Mouse (Mus musculus) limb, embryonic 14.5 days (tissue): ENCODE results near the gene Abhd11. TPM values are rescaled to one million over a fixed set of nuclear protein-coding genes. Genes with fewer than 3 reads are reported as not detected.

Source experiments
- ATAC-seq: fragments of 200-750 bp; cut with Nextera tagmentation; 2 replicates; pipeline ENCODE4 v1.8.0; 2017; ENCODE audit warnings: low read depth, moderate number of reproducible peaks, moderate TSS enrichment; ENCODE audit not compliant: low FRiP score
- DNase-seq: peaks from one replicate; pipeline ENCODE4 v3.0.0-alpha.2; 2015; ENCODE audit warnings: low spot score
- H3K27ac ChIP-seq: fragments of 300-500 bp; sonication (generic); replicated peaks from 2 replicates; pipeline ENCODE4 v1.5.1; 2014; ENCODE audit warnings: low read depth, mild to moderate bottlenecking, low read length, moderate library complexity, mixed read lengths
- H3K27me3 ChIP-seq: fragments of 300-500 bp; sonication (generic); 2 replicates; pipeline ENCODE4 v1.6.1; 2014; ENCODE audit warnings: low read length, mixed read lengths; ENCODE audit not compliant: control insufficient read depth, insufficient read depth
- H3K36me3 ChIP-seq: fragments of 300-500 bp; sonication (generic); 2 replicates; pipeline ENCODE4 v1.6.1; 2014; ENCODE audit warnings: mild to moderate bottlenecking, low read length, moderate library complexity, mixed read lengths; ENCODE audit not compliant: control insufficient read depth, insufficient read depth
- H3K4me1 ChIP-seq: fragments of 300-500 bp; sonication (generic); 2 replicates; pipeline ENCODE4 v1.6.1; 2014; ENCODE audit warnings: antibody characterized with exemption, low read length, mixed read lengths; ENCODE audit not compliant: control insufficient read depth, insufficient read depth
- H3K4me2 ChIP-seq: fragments of 300-500 bp; sonication (generic); replicated peaks from 2 replicates; pipeline ENCODE4 v1.6.1; 2014; ENCODE audit warnings: low read depth, mild to moderate bottlenecking, low read length, moderate library complexity; ENCODE audit not compliant: severe bottlenecking
- H3K4me3 ChIP-seq: fragments of 300-500 bp; sonication (generic); replicated peaks from 2 replicates; pipeline ENCODE4 v1.5.1; 2014; ENCODE audit warnings: low read length
- H3K9ac ChIP-seq: fragments of 300-500 bp; sonication (generic); 2 replicates; pipeline ENCODE4 v1.6.1; 2014; ENCODE audit warnings: mild to moderate bottlenecking, low read depth, low read length, moderate library complexity; ENCODE audit not compliant: severe bottlenecking
- H3K9me3 ChIP-seq: fragments of 300-500 bp; sonication (generic); 2 replicates; pipeline ENCODE4 v1.6.1; 2016; ENCODE audit warnings: low read length; ENCODE audit not compliant: control insufficient read depth
- POLR2A ChIP-seq: fragments of 200-500 bp; IDR thresholded peaks from 2 replicates; pipeline ENCODE4 v1.8.0; 2012; ENCODE audit warnings: inconsistent platforms, mild to moderate bottlenecking, moderate library complexity, borderline replicate concordance; ENCODE audit not compliant: insufficient read depth, insufficient read length; ENCODE audit errors: extremely low read depth
- WGBS: fragments of 180-500 bp; shearing (Covaris S2); extraction: QIAGEN DNeasy Blood & Tissue Kit; methylation state at CpG from one replicate; pipeline ENCODE4 v1.1.7; 2014; 5-methylcytosine and 5-hydroxymethylcytosine counted together
- polyA plus RNA-seq, 2 experiments: library from polyadenylated mRNA; depleted of rRNA in 1 of 2; stranded (reverse) in 1 of 2; unstranded in 1 of 2; fragments of >200 nt; fragmentation: Nextera tagmentation in 1 of 2; extraction: Ambion mirVana in 1 of 2; gene quantifications; 2 replicates each; pipeline versions ENCODE4 v1.2.1 to v1.2.3; 2012 to 2014

Gene Abhd11
- polyA plus RNA-seq, 2 experiments = 67.4 to 83.2 TPM

DNA sequence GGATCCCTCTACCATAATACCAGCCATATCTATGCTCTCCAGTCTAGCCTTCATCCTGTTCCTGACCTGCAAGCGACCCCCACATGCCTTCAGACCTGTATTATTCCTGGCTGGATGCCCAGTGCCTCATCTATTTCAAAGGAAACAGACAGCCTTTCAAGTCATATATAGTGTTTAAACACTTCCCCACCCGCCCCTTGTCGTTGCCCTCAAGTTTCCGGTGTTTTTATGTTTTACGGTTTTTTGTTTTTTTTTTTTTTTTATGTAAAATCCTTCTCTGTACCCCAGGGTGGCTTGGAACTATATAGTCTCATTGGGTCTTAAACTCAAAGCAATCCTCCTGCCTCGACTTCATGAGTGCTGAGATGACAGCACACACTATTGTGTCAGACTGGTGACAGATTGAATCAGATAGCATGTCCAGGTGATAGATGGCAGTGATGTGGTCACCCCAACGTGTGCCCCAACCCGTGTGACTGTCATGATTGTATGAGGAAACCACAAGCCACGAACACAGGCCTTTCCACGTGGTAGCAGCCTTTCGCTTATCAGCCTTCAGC lies 15.8 kb downstream of the Abhd11 start:
- no peak for DNase-seq
- H3K36me3 ChIP-seq = no peaks in the 10 kb centered on the region
- no peak for ATAC-seq
- H3K27me3 ChIP-seq = no peaks in the 10 kb centered on the region
- WGBS = 34% methylated on average over 11 of the region's 11 CpGs
- peaks cover 45% of the 10 kb centered on the region for H3K4me1 ChIP-seq
- peak overlapping the region; percentile 92 for H3K4me2 ChIP-seq
- no peak for TF ChIP-seq POLR2A
- H3K27ac ChIP-seq = no peak overlapping the region
- H3K9ac ChIP-seq = 0 out of 2 replicates have a peak overlapping the region, but pooled peaks have one; percentile 25
- peak overlapping the region; percentile 68 for H3K4me3 ChIP-seq
- H3K9me3 ChIP-seq = no peaks in the 10 kb centered on the region

DNA sequence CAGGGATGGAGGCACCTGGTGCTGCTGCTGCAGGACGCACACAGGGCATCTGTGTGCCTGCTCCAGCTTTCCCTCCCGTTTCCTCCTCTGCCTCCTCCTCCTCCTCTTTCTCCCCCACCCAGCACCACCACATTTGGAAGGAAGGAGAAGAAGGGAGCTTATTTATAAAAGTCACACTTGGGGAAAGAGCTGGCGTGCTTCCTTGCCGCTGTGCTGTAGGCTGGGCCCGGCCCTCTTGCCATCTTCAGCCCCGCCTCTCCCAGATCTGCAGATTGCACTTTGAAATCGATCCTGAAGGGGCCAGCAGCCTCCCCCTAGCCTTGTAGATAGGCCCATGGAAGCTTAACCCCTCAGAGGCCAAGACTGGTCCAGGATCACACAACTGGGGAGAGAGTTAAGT lies 16.9 kb downstream of the Abhd11 start:
- DNase-seq (peak; percentile 11), ATAC-seq (no peak)
- no peak for TF ChIP-seq POLR2A
- H3K36me3 ChIP-seq = no peaks in the 10 kb centered on the region
- WGBS = 13% methylated on average over 7 of the region's 7 CpGs
- peak overlapping the region; percentile 13; the same call in 1 of the 2 replicates for H3K9ac ChIP-seq
- H3K9me3 ChIP-seq = no peaks in the 10 kb centered on the region
- H3K4me2 ChIP-seq = peak overlapping the region; percentile 29; the same call in 1 of the 2 replicates
- H3K4me1 ChIP-seq = peaks cover 45% of the 10 kb centered on the region
- H3K4me3 ChIP-seq = no peak overlapping the region
- no peaks in the 10 kb centered on the region for H3K27me3 ChIP-seq
- no peak overlapping the region for H3K27ac ChIP-seq

GRCm38 (mm10) chr5:135029007-135029854 lies 20.3 kb downstream of the Abhd11 start:
- Histone ChIP-seq H3K9me3 (no peaks in the 10 kb centered on the region), H3K4me3 (no peak overlapping the region), H3K9ac (peak overlapping the region; percentile 12), H3K27me3 (no peaks in the 10 kb centered on the region), H3K4me2 (no peak overlapping the region), H3K4me1 (peaks cover 32% of the 10 kb centered on the region), H3K36me3 (no peaks in the 10 kb centered on the region), H3K27ac (no peak overlapping the region; the same call in 1 of the 2 replicates)
- 45% methylated on average over 15 of the region's 18 CpGs for WGBS
- TF ChIP-seq POLR2A = no peak
- DNase-seq = peak; percentile 62
- ATAC-seq = no peak

DNA sequence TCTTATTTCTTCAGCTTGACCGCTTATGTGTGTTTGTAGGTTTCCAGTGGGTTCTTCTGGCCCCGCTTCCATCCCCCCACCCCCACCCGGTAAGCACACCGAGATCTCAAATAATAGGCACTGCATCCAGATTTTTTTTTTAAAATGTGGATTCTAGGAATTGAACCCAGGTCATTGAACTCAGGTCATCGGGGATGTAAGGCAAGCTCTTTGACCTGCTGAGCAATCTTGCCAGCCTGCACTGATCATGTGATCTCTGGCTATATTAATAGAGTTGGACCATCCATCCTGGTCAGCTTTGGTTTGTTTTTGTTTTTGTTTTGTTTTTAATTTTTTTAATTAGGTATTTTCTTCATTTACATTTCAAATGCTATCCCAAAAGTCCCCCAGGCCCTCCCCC lies 23.6 kb downstream of the Abhd11 start:
- Histone ChIP-seq H3K4me1 (peaks cover 12% of the 10 kb centered on the region), H3K9ac (no peak overlapping the region), H3K4me3 (no peak overlapping the region), H3K36me3 (peaks cover 6% of the 10 kb centered on the region), H3K4me2 (no peak overlapping the region), H3K27me3 (no peaks in the 10 kb centered on the region), H3K27ac (no peak overlapping the region), H3K9me3 (no peaks in the 10 kb centered on the region)
- 93% methylated on average over 5 of the region's 5 CpGs for WGBS
- DNase-seq (no peak), ATAC-seq (no peak)
- no peak for TF ChIP-seq POLR2A

DNA sequence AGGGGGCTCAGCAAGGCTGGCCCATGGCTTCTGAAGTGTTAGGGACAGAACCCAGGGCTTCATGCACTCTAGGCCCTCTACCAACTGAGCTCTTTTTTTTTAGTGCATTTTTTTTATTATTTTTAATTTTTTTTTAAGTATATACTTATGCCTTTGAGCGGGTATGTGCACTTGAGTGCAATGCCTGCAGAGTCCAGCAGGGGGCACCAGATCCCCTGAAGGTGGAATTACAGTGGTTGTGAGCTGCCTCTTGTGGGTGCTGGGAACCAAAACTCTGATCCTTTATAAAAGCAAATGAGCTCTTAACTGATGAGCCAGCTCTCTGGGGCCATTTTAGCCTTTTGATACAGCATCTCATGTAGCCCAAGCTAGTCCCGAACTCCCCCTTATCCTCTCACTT lies 25.6 kb downstream of the Abhd11 start:
- no peak overlapping the region for H3K27ac ChIP-seq
- H3K4me3 ChIP-seq = no peak overlapping the region
- ATAC-seq (no peak), DNase-seq (no peak)
- no peaks in the 10 kb centered on the region for H3K4me1 ChIP-seq
- H3K9ac ChIP-seq = no peak overlapping the region
- 100% methylated on average over 2 of the region's 2 CpGs for WGBS
- no peaks in the 10 kb centered on the region for H3K27me3 ChIP-seq
- H3K4me2 ChIP-seq = no peak overlapping the region
- peaks cover 20% of the 10 kb centered on the region for H3K36me3 ChIP-seq
- H3K9me3 ChIP-seq = no peaks in the 10 kb centered on the region
- no peak for TF ChIP-seq POLR2A
